Mouse (Mus musculus): ENCODE results near the gene Ppm1h. TPM values are rescaled to one million over a fixed set of nuclear protein-coding genes. Genes with fewer than 3 reads are reported as not detected.
"Not testable (repeated sequence)": the region's sequence is repeated elsewhere in the genome, so short reads cannot be mapped to it uniquely, and the experiment has no call there.

The Ppm1h gene
- polyA plus RNA-seq, 1 experiment from 2014 or later = 11.5 TPM

DNA sequence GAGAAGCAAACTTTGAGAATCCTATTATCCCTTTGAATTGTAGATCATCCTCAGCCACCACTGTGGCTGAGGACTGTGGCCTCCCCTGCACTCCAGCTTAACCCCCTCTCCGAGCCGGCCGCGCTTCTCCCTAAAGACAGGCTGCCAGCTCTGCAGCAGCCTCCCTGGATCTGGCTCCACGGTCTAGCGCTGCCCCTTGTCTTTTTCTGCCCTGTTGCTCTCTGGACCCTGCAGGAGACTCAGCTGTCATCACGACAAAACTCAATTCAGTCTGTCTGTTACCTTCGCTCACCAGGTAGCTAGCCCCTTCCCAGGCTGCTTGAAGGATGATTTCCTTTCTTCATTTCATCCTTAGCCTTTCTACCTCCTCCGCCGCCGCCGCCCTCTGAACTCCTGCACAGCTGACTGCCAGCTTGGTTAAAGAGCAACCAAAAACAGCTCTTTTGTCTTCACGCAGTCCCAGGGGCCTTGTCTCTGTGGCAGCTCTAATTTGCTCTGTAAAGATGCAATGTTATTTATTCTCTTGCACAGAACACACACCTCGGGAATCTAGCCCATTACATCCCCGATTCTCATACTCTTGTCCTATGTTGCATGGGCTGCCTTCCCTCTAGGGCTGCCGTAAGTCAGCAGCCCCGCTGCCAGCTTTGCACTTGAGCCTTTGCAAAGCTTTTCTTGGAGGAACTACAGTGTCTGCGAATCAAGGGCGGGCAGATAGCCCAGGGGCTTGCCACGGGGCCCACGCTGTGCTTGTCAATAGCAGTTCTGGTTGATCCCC, 285.1 kb downstream of the Ppm1h start:
- H3K4me1 ChIP-seq (ENCODE audit: control insufficient read depth, insufficient read depth, low read length) = peaks cover 15% of the 10 kb centered on the region
- H3K4me3 ChIP-seq (ENCODE audit: low read depth, low read length) = peak overlapping the region; percentile 15; the same call in 1 of the 2 replicates
- H3K36me3 ChIP-seq (ENCODE audit: control insufficient read depth, insufficient read depth, low read length) = no peaks in the 10 kb centered on the region
- H3K4me2 ChIP-seq (replicated peaks; ENCODE audit: low read depth, low read length) = peak overlapping the region; percentile 31
- H3K9ac ChIP-seq (replicated peaks; ENCODE audit: low read depth, low read length) = peak overlapping the region; percentile 25; the same call in 1 of the 2 replicates
- no peaks in the 10 kb centered on the region for H3K9me3 ChIP-seq (ENCODE audit: control insufficient read depth, low read depth, low read length)
- no peak overlapping the region for H3K27ac ChIP-seq (ENCODE audit: low read length)
- WGBS = 10% methylated on average over 21 of the region's 21 CpGs
- H3K27me3 ChIP-seq (ENCODE audit: control insufficient read depth, insufficient read depth, low read length) = no peaks in the 10 kb centered on the region
- ATAC-seq (ENCODE audit: insufficient number of reproducible peaks, insufficient read depth, low FRiP score, low read depth) = no peak

DNA sequence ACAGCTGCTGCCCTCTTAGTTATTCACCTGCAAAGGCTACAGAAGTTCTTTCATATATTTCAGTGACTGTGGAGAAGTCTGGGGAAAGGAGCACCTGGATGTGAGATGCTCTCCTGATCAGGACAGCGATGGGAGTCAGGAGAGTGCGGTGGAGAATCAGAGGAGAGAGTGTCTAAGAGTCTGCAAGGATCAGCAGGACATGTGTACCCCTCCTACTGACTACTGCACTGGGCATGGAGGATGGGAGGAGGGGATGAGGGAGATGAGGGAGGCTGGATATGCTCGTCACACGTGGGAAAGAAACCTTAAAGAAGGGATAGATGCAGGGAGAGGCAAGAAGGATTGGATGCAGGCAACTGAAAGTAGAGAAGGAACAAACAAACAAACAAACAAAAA, 285.7 kb downstream of the Ppm1h start:
- Histone ChIP-seq H3K36me3 (ENCODE audit: control insufficient read depth, insufficient read depth, low read length) (no peaks in the 10 kb centered on the region), H3K4me1 (ENCODE audit: control insufficient read depth, insufficient read depth, low read length) (peaks cover 15% of the 10 kb centered on the region), H3K4me3 (ENCODE audit: low read depth, low read length) (no peak overlapping the region), H3K9ac (replicated peaks; ENCODE audit: low read depth, low read length) (no peak overlapping the region), H3K4me2 (replicated peaks; ENCODE audit: low read depth, low read length) (no peak overlapping the region), H3K27ac (ENCODE audit: low read length) (no peak overlapping the region), H3K27me3 (ENCODE audit: control insufficient read depth, insufficient read depth, low read length) (no peaks in the 10 kb centered on the region), H3K9me3 (ENCODE audit: control insufficient read depth, low read depth, low read length) (no peaks in the 10 kb centered on the region)
- 54% methylated on average over 4 of the region's 4 CpGs for WGBS
- ATAC-seq (ENCODE audit: insufficient number of reproducible peaks, insufficient read depth, low FRiP score, low read depth) = no peak

DNA sequence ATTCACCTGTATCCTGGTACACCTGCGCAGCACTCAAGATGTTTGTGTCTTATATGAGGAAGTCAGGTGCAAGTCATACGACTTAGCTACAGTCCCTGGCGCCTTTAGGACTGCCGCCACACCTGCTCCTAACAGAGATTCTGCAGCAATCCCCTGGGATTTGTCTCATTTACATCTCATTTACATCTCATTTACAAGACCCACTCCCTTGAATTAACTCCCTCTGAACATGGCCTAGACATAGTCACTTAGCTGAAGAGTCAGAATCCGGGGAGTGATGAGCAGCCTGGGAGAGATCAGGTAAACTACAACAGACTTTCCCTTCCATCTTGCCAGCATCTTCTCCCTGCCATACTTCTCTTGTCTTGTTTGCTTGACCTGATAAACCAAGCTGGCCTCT, 287.1 kb downstream of the Ppm1h start:
- WGBS = 90% methylated on average over 4 of the region's 5 CpGs
- not testable (repeated sequence) for H3K4me2 ChIP-seq (replicated peaks; ENCODE audit: low read depth, low read length)

DNA sequence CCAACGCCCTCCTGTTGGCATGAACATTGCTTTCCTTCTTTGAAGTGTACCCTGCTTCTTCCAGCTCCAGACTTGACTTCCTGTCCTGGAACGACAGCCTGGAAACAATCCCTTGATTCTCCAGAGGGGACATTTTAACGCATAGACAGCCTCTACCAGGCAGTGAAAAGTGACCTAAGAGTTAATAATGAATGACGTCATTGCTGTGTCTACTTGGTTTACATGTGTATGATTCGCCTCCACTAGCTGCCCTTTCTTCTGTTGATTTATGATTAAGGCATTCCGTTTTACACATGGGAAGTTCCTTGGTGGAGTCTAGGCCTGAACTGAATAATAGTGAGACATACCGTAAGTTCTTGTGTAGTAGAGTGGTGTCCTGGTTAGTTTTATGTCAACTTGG, 287.9 kb downstream of the Ppm1h start:
- Histone ChIP-seq H3K4me1 (ENCODE audit: control insufficient read depth, insufficient read depth, low read length) (peaks cover 9% of the 10 kb centered on the region), H3K9ac (replicated peaks; ENCODE audit: low read depth, low read length) (no peak overlapping the region), H3K27ac (ENCODE audit: low read length) (no peak overlapping the region), H3K27me3 (ENCODE audit: control insufficient read depth, insufficient read depth, low read length) (no peaks in the 10 kb centered on the region), H3K4me3 (ENCODE audit: low read depth, low read length) (no peak overlapping the region), H3K9me3 (ENCODE audit: control insufficient read depth, low read depth, low read length) (no peaks in the 10 kb centered on the region), H3K36me3 (ENCODE audit: control insufficient read depth, insufficient read depth, low read length) (no peaks in the 10 kb centered on the region), H3K4me2 (replicated peaks; ENCODE audit: low read depth, low read length) (no peak overlapping the region)
- 44% methylated on average over 7 of the region's 7 CpGs for WGBS
- ATAC-seq (ENCODE audit: insufficient number of reproducible peaks, insufficient read depth, low FRiP score, low read depth) = peak; percentile 23; the same call in 1 of the 2 replicates

More for the DNA sequence above, 287.1 kb downstream of the Ppm1h start:
- not testable (repeated sequence) for ATAC-seq (ENCODE audit: insufficient number of reproducible peaks, insufficient read depth, low FRiP score, low read depth); H3K4me3 ChIP-seq (ENCODE audit: low read depth, low read length); H3K27me3 ChIP-seq (ENCODE audit: control insufficient read depth, insufficient read depth, low read length); H3K36me3 ChIP-seq (ENCODE audit: control insufficient read depth, insufficient read depth, low read length); H3K9ac ChIP-seq (replicated peaks; ENCODE audit: low read depth, low read length); H3K27ac ChIP-seq (ENCODE audit: low read length); H3K9me3 ChIP-seq (ENCODE audit: control insufficient read depth, low read depth, low read length)
- peaks cover 12% of the 10 kb centered on the region for H3K4me1 ChIP-seq (ENCODE audit: control insufficient read depth, insufficient read depth, low read length)

DNA sequence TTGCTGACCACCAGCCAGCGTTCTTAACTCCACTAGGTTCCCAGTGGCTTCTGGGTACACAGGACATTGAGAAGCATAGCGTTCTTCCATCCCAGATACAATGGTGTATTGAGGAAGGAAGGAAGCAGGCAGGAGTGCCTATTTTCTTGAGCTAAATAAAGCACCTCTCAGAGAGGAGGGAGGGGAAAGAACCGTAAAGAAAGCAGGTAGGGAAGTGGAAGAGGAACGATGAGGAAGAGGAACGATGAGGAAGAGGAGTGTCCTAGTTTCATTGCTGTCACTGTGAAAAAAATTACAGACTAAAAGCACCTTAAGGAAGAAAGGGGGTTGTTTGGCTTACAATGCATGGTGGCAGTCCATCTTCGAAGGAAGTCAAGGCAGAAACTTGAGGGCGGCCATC, 291.6 kb downstream of the Ppm1h start:
- Histone ChIP-seq H3K9me3 (ENCODE audit: control insufficient read depth, low read depth, low read length) (no peaks in the 10 kb centered on the region), H3K27me3 (ENCODE audit: control insufficient read depth, insufficient read depth, low read length) (no peaks in the 10 kb centered on the region), H3K9ac (replicated peaks; ENCODE audit: low read depth, low read length) (no peak overlapping the region), H3K4me1 (ENCODE audit: control insufficient read depth, insufficient read depth, low read length) (no peaks in the 10 kb centered on the region), H3K4me2 (replicated peaks; ENCODE audit: low read depth, low read length) (no peak overlapping the region), H3K4me3 (ENCODE audit: low read depth, low read length) (no peak overlapping the region), H3K27ac (ENCODE audit: low read length) (no peak overlapping the region), H3K36me3 (ENCODE audit: control insufficient read depth, insufficient read depth, low read length) (no peaks in the 10 kb centered on the region)
- 88% methylated on average over 7 of the region's 7 CpGs for WGBS
- no peak for ATAC-seq (ENCODE audit: insufficient number of reproducible peaks, insufficient read depth, low FRiP score, low read depth)

DNA sequence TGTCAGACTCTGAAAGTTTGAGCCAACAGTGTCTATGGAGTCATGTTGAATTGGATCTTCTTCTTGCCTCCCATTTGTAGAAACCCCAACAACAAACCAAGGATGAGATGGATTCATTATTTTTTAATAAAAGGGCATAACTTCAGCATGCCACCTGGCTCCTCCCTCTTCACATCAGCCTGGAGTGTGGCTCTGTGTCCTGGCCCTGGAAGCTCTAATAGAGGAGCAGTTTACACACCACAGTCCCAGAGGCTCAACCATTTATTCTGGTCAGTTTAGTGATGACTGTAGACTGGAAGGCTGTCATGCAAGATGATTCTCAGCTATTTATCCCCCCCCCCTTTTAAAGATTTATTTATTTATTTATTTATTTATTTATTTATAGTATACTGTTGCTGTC, 294.7 kb downstream of the Ppm1h start:
- ATAC-seq (ENCODE audit: insufficient number of reproducible peaks, insufficient read depth, low FRiP score, low read depth) = no peak

DNA sequence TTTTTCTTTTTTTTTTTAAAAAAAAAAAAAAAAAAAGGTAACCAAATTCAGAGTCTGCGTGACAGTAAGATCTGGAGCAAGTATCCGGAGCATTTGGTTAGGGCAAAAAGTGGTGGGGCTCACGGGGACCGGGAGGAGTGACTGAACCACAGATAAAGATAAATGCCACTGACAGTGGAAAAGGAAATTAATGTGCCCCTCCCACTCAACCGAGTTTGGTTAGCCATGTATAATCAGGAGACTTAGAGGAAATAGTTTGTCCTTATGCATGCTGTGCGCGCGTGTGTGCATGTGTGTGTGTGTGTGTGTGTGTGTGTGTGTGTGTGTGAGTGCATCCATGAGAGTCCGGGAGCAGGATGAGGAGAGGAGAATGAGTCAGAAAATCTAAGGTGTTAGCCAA, 297.5 kb downstream of the Ppm1h start:
- Histone ChIP-seq H3K4me2 (replicated peaks; ENCODE audit: low read depth, low read length) (no peak overlapping the region), H3K9ac (replicated peaks; ENCODE audit: low read depth, low read length) (no peak overlapping the region), H3K9me3 (ENCODE audit: control insufficient read depth, low read depth, low read length) (no peaks in the 10 kb centered on the region), H3K27me3 (ENCODE audit: control insufficient read depth, insufficient read depth, low read length) (no peaks in the 10 kb centered on the region), H3K4me3 (ENCODE audit: low read depth, low read length) (no peak overlapping the region), H3K36me3 (ENCODE audit: control insufficient read depth, insufficient read depth, low read length) (peaks cover 7% of the 10 kb centered on the region; the same call in 1 of the 2 replicates), H3K4me1 (ENCODE audit: control insufficient read depth, insufficient read depth, low read length) (no peaks in the 10 kb centered on the region), H3K27ac (ENCODE audit: low read length) (no peak overlapping the region)
- no peak for ATAC-seq (ENCODE audit: insufficient number of reproducible peaks, insufficient read depth, low FRiP score, low read depth)
- 68% methylated on average over 9 of the region's 9 CpGs for WGBS

More for the DNA sequence above, 294.7 kb downstream of the Ppm1h start:
- Histone ChIP-seq H3K36me3 (ENCODE audit: control insufficient read depth, insufficient read depth, low read length) (no peaks in the 10 kb centered on the region), H3K9me3 (ENCODE audit: control insufficient read depth, low read depth, low read length) (no peaks in the 10 kb centered on the region), H3K4me2 (replicated peaks; ENCODE audit: low read depth, low read length) (no peak overlapping the region), H3K9ac (replicated peaks; ENCODE audit: low read depth, low read length) (no peak overlapping the region), H3K27ac (ENCODE audit: low read length) (no peak overlapping the region), H3K4me1 (ENCODE audit: control insufficient read depth, insufficient read depth, low read length) (no peaks in the 10 kb centered on the region), H3K27me3 (ENCODE audit: control insufficient read depth, insufficient read depth, low read length) (no peaks in the 10 kb centered on the region), H3K4me3 (ENCODE audit: low read depth, low read length) (no peak overlapping the region)

DNA sequence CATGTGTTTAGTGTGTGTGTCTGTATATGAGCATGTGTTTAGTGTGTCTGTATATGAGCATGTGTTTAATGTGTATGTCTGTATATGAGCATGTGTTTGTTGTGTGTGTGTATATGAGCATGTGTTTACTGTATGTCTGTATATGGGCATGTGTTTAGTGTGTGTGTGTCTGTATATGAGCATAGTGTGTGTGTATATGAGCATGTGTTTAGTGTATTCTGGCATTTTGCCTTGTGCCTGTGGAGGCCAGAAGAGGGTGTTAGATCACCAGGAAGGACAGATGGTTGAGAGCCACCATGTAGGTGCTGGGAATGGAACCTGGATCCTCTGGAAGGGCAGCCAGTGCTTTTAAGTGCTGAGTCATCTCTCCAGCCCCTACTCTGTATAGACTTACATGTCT, 300.8 kb downstream of the Ppm1h start:
- no peak overlapping the region for H3K9ac ChIP-seq (replicated peaks; ENCODE audit: low read depth, low read length)
- no peaks in the 10 kb centered on the region for H3K9me3 ChIP-seq (ENCODE audit: control insufficient read depth, low read depth, low read length)
- H3K27ac ChIP-seq (ENCODE audit: low read length) = no peak overlapping the region
- no peak overlapping the region for H3K4me2 ChIP-seq (replicated peaks; ENCODE audit: low read depth, low read length)
- H3K27me3 ChIP-seq (ENCODE audit: control insufficient read depth, insufficient read depth, low read length) = no peaks in the 10 kb centered on the region
- ATAC-seq (ENCODE audit: insufficient number of reproducible peaks, insufficient read depth, low FRiP score, low read depth) = peak; percentile 30; the same call in 1 of the 2 replicates
- H3K4me3 ChIP-seq (ENCODE audit: low read depth, low read length) = no peak overlapping the region
- peaks cover 12% of the 10 kb centered on the region; the same call in 1 of the 2 replicates for H3K4me1 ChIP-seq (ENCODE audit: control insufficient read depth, insufficient read depth, low read length)
- peaks cover 13% of the 10 kb centered on the region for H3K36me3 ChIP-seq (ENCODE audit: control insufficient read depth, insufficient read depth, low read length)

DNA sequence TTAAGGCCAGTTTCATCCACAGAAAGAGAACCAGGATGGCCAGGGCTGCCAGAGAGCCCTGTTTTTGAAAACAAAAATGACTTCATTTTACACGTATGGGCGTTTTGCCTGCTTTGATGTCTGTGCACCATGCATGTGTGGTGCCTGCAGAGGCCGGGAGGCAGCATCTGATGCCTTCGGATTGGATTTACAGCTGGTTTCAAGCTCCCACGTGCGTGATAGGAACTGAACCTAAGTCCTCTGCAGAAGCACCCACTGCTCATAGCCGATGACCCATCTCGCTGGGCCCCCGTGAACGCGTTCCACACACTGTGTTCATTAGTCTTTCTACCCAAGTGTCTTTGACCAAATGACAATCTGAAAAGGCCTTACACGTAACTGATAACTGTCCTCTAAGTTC, 301.6 kb downstream of the Ppm1h start:
- Histone ChIP-seq H3K9ac (replicated peaks; ENCODE audit: low read depth, low read length) (no peak overlapping the region), H3K27me3 (ENCODE audit: control insufficient read depth, insufficient read depth, low read length) (no peaks in the 10 kb centered on the region), H3K36me3 (ENCODE audit: control insufficient read depth, insufficient read depth, low read length) (peaks cover 13% of the 10 kb centered on the region), H3K4me1 (ENCODE audit: control insufficient read depth, insufficient read depth, low read length) (peaks cover 12% of the 10 kb centered on the region; the same call in 1 of the 2 replicates), H3K4me2 (replicated peaks; ENCODE audit: low read depth, low read length) (no peak overlapping the region), H3K4me3 (ENCODE audit: low read depth, low read length) (no peak overlapping the region), H3K9me3 (ENCODE audit: control insufficient read depth, low read depth, low read length) (no peaks in the 10 kb centered on the region), H3K27ac (ENCODE audit: low read length) (no peak overlapping the region)
- no peak for ATAC-seq (ENCODE audit: insufficient number of reproducible peaks, insufficient read depth, low FRiP score, low read depth)
- 96% methylated on average over 12 of the region's 12 CpGs for WGBS
